ENCODE assay signal across 9 mouse cellular contexts in genomic region chr8:11253556-11253955, GRCm38 (mm10). TPM values are rescaled to one million over a fixed set of nuclear protein-coding genes. Genes with fewer than 3 reads are reported as not detected.
DNase-seq lines count a peak whose midpoint lies in the region; ATAC-seq and TF ChIP-seq lines count a peak whose summit lies in the region.
"Had no signal": no experiment of that assay in that cellular context is flagged by ENCODE, and none has a peak within 500 bp of the region (broad histone marks: within the 10 kb centered on the region; RNA-seq: fewer than 3 reads in every experiment).

No protein-coding gene starts in this region.

- H3K9ac ChIP-seq in forebrain, embryonic 15.5 days (replicated peaks), result no peak overlapping the region
- H3K9ac ChIP-seq in lung, postnatal 0 days (replicated peaks; ENCODE audit: low read depth), result no peak overlapping the region
- H3K9ac ChIP-seq: liver, embryonic 15.5 days had no signal

- H3K4me3 ChIP-seq in forebrain, embryonic 15.5 days, result no peak overlapping the region
- no peak overlapping the region for H3K4me3 ChIP-seq in lung, postnatal 0 days (ENCODE audit: low read depth, low read length)
- H3K4me3 ChIP-seq: liver, embryonic 15.5 days had no signal

- ATAC-seq in forebrain, embryonic 15.5 days (replicated peaks), result peak; percentile 70
- peak; percentile 20; the same call in 1 of the 2 replicates for ATAC-seq in lung, postnatal 0 days

- intact Hi-C loops in heart, postnatal 14 days (cut with DNase I), result loop anchor here (1.0 to 2.0 kb wide), 3 partner anchors 59 to 168 kb away; partner anchors contain the start of genes Col4a1 and Col4a2

- peak; percentile 76 for DNase-seq in ES-CJ7 (ENCODE audit: low read depth, low spot score)
- DNase-seq in c-Kit-negative CD71-positive TER-119-positive erythroid progenitor cells, embryonic 14.5 days (ENCODE audit: low read depth, low spot score), result peak; percentile 5
- DNase-seq in heart, postnatal 14 days, result peak; percentile 84 to 89
- peak; percentile 64 to 92 for DNase-seq in layer of hippocampus, adult 18-20 months (ENCODE audit: low spot score in 2 of 2)
- peak; percentile 80 for DNase-seq in lung, postnatal 0 days (ENCODE audit: low spot score)
- DNase-seq in retina, postnatal 1 day, result peak; percentile 84
- peak; percentile 66 to 77 for DNase-seq in urinary bladder, adult 18-20 months (ENCODE audit: low spot score in 2 of 2)

- 61% methylated on average over 1 of the region's 1 CpGs for WGBS in forebrain, embryonic 15.5 days
- WGBS in lung, postnatal 0 days, result 63% methylated on average over 1 of the region's 1 CpGs

- no peaks in the 10 kb centered on the region for H3K9me3 ChIP-seq in forebrain, embryonic 15.5 days
- H3K9me3 ChIP-seq in lung, postnatal 0 days (ENCODE audit: low read length), result no peaks in the 10 kb centered on the region
- H3K9me3 ChIP-seq: liver, embryonic 15.5 days had no signal

- no peaks in the 10 kb centered on the region for H3K27me3 ChIP-seq in forebrain, embryonic 15.5 days
- no peaks in the 10 kb centered on the region for H3K27me3 ChIP-seq in lung, postnatal 0 days (replicated peaks; ENCODE audit: insufficient read depth, low read length)
- H3K27me3 ChIP-seq: liver, embryonic 15.5 days had no signal

- H3K27ac ChIP-seq in forebrain, embryonic 15.5 days (replicated peaks), result no peak overlapping the region
- no peak overlapping the region for H3K27ac ChIP-seq in lung, postnatal 0 days (ENCODE audit: low read length)
- H3K27ac ChIP-seq: liver, embryonic 15.5 days had no signal

- H3K4me1 ChIP-seq in forebrain, embryonic 15.5 days, result peaks cover 10% of the 10 kb centered on the region; the same call in 1 of the 2 replicates
- peaks cover 37% of the 10 kb centered on the region; the same call in 1 of the 2 replicates for H3K4me1 ChIP-seq in lung, postnatal 0 days (ENCODE audit: insufficient read depth, low read depth, low read length)

- TF ChIP-seq CTCF in lung, postnatal 0 days (IDR thresholded peaks at IDR 0.05), result peak; percentile 97

- no peaks in the 10 kb centered on the region for H3K36me3 ChIP-seq in forebrain, embryonic 15.5 days
- no peaks in the 10 kb centered on the region for H3K36me3 ChIP-seq in lung, postnatal 0 days (ENCODE audit: insufficient read depth, low read length)
- H3K36me3 ChIP-seq: liver, embryonic 15.5 days had no signal

- H3K4me2 ChIP-seq in forebrain, embryonic 15.5 days (replicated peaks), result no peak overlapping the region
- no peak overlapping the region for H3K4me2 ChIP-seq in lung, postnatal 0 days (replicated peaks; ENCODE audit: low read depth, low read length)
- H3K4me2 ChIP-seq: liver, embryonic 15.5 days had no signal

- no peak for TF ChIP-seq EP300 in lung, postnatal 0 days (IDR thresholded peaks at IDR 0.05)

RNA-seq across cellular contexts. Expression of gene Col4a2, which starts 59.0 kb away (rescaled TPM):
- polyA plus RNA-seq in forebrain, embryonic 15.5 days (2015; fragmentation: Nextera tagmentation; extraction: Ambion mirVana), result 28.7 and 32.4 TPM in 2 replicates
- total RNA-seq in heart, postnatal 14 days (2021), result 100 to 1,000 TPM; 570 to 571 TPM
- total RNA-seq in layer of hippocampus, adult 18-20 months (2021), result 10 to 100 TPM; 39.6 to 42.9 TPM
- polyA plus RNA-seq in lung, postnatal 0 days (2015; fragmentation: Nextera tagmentation; extraction: Ambion mirVana), result 183 and 189 TPM in 2 replicates

RNA-seq across cellular contexts. Expression of gene Col4a1, which starts 59.1 kb away (rescaled TPM):
- 61.4 and 67.6 TPM in 2 replicates for polyA plus RNA-seq in forebrain, embryonic 15.5 days (2015; fragmentation: Nextera tagmentation; extraction: Ambion mirVana)
- total RNA-seq in heart, postnatal 14 days (2021), result 1,000 to 10,000 TPM; 1,046 to 1,073 TPM
- total RNA-seq in layer of hippocampus, adult 18-20 months (2021), result 10 to 100 TPM; 33.4 to 43.0 TPM
- polyA plus RNA-seq in lung, postnatal 0 days (2015; fragmentation: Nextera tagmentation; extraction: Ambion mirVana), result 346 and 376 TPM in 2 replicates

Comparison
In these comparisons a context has a peak if more than half of its experiments do, and no peak if none do; other contexts are left out.
1. DNase-seq: peak in every context shown above with its lines; median percentile 86 in heart, postnatal 14 days; 84 in retina, postnatal 1 day; 80 in lung, postnatal 0 days; 78 in layer of hippocampus, adult 18-20 months; 76 in ES-CJ7; 72 in urinary bladder, adult 18-20 months; 5 in c-Kit-negative CD71-positive TER-119-positive erythroid progenitor cells, embryonic 14.5 days.
2. RNA of gene Col4a2, which starts 59.0 kb away (total RNA-seq): 570 to 571 TPM in heart, postnatal 14 days; 39.6 to 42.9 TPM in layer of hippocampus, adult 18-20 months; every median in the first group is over 10 times any median in the second.
3. RNA of gene Col4a1, which starts 59.1 kb away (total RNA-seq): 1,046 to 1,073 TPM in heart, postnatal 14 days; 33.4 to 43.0 TPM in layer of hippocampus, adult 18-20 months; every median in the first group is over 10 times any median in the second.